Mouse (Mus musculus) liver, postnatal 0 days (tissue): ENCODE data around the gene Ifrd1.

Experiments used
- CTCF ChIP-seq: sonication (generic); IDR thresholded peaks from 2 replicates; pipeline ENCODE4 v1.5.1; 2016; ENCODE audit warnings: antibody characterized with exemption, low read depth
- EP300 ChIP-seq: IDR thresholded peaks from 2 replicates; pipeline ENCODE4 v1.6.1; 2016; ENCODE audit warnings: antibody characterized with exemption, low read depth, mild to moderate bottlenecking

DNA sequence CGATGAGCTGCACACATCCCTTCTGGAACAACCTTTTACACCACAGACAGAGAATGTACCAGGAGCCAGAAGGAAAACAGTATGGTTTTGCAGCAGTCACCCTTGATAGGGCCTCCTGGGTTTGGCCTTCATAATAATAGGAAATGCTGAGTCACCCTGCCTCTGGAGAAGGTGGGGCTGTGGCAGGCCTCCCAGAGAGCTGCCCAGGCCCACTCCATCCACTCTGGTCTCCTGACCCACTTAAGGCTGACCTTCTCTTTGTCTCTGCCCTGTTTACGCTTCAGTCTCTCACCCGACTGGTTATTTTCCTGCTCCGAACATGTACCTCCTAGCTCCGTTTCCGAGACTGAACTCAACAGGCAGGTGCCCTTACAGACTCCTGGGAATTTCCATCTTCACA lies 328 bp downstream of the Ifrd1 start:
- TF ChIP-seq CTCF (no peak), EP300 (no peak)
